Mouse (Mus musculus): ENCODE data around the gene Olfr1.

Olfr1 gene

GRCm38 (mm10) chr11:73399514-73399913 lies at the start of gene Olfr1:
Gene Olfr1 (minus strand): TSS chr11:73399614.
- DNase-seq (ENCODE audit: extremely low spot score): no peak

DNA sequence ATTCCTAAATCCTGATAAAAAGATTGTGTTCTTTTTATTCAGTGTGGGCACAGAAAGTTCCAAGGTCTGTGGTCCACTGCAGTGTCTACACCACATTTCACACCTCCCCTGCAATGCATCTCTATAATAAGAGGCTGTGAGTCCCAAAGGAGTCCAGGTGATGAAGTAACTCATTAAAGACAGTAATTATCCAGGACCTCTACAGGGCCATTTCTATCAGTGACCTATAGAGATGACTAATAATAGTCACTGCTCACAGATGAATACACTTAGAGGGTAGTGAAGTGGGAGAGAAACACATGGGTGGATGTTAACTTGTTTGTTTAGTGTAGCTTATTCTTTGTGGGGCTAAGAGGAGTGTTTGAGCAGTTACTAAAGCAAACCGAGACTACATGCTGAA lies 29.0 kb upstream of the Olfr1 start, which contains the start of gene Olfr378:
Gene Olfr378, minus strand, starts transcription at position 101 of the 400 bp plus-strand sequence.
- no peak for DNase-seq (ENCODE audit: extremely low spot score)

- no peak for DNase-seq (ENCODE audit: extremely low spot score)
These were observed 4.0 kb downstream of the Olfr1 start for GRCm38 (mm10) chr11:73395374-73395773.

- no peak for DNase-seq (ENCODE audit: extremely low spot score)
These were observed 28.5 kb downstream of the Olfr1 start, which contains the start of gene Olfr376 for GRCm38 (mm10) chr11:73370946-73371345. Gene Olfr376 (plus strand): TSS chr11:73371246.

DNA sequence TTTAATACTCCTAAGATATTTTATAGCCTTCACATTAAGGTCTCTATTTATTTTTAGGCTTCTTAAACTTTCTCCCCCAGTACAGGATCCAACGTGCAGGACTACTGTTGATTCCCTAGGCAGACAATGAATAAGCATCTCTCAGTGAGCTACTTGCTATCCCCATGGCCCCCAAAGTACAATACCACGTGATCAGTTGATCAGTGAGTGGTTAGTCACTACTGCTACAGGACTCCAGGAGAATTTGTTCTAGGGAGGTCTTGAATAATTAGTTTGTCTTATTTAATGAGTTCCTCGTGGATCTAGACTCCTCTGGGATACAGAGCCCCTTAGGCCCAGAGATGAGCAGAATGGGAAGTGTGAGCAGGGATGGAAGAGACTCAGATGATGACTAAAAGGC lies 48.9 kb downstream of the Olfr1 start, which contains the start of gene Olfr20:
Gene Olfr20, plus strand, starts transcription at position 301 of the 400 bp plus-strand sequence.
- DNase-seq (ENCODE audit: extremely low spot score): no peak

Measured in embryo, embryonic 9.5 days (tissue).